In genomic region chr2:3171774-3172173, GRCm38 (mm10) we compare ENCODE assay signal across 13 mouse cellular contexts. TPM values are rescaled to one million over a fixed set of nuclear protein-coding genes. Genes with fewer than 3 reads are reported as not detected.
A peak's percentile ranks its signal among the peaks of the same experiment; 100 is the strongest.
DNase-seq lines count a peak whose midpoint lies in the region; ATAC-seq and TF ChIP-seq lines count a peak whose summit lies in the region.
"Had no signal": no experiment of that assay in that cellular context is flagged by ENCODE, and none has a peak within 500 bp of the region (broad histone marks: within the 10 kb centered on the region; RNA-seq: fewer than 3 reads in every experiment).

No protein-coding gene starts in this region.

- 0 out of 2 replicates have a peak overlapping the region, but pooled peaks have one; percentile 44 for H3K27ac ChIP-seq in embryonic facial prominence, embryonic 14.5 days (replicated peaks; ENCODE audit: low read depth, low read length)
- H3K27ac ChIP-seq in embryonic facial prominence, embryonic 10.5 days (replicated peaks) = no peak overlapping the region
- peak overlapping the region; percentile 3; the same call in 1 of the 2 replicates for H3K27ac ChIP-seq in liver, embryonic 13.5 days
- H3K27ac ChIP-seq in liver, postnatal 0 days (ENCODE audit: low read depth) = no peak overlapping the region
- H3K27ac ChIP-seq in macrophage = 0 out of 2 replicates have a peak overlapping the region, but pooled peaks have one; percentile 14
- no peak overlapping the region for H3K27ac ChIP-seq in hindbrain, embryonic 14.5 days
- H3K27ac ChIP-seq: midbrain, embryonic 12.5 days had no signal

- no peak for TF ChIP-seq EP300 in liver, postnatal 0 days (IDR thresholded peaks at IDR 0.05; ENCODE audit: low read depth)

- no peaks in the 10 kb centered on the region for H3K4me1 ChIP-seq in embryonic facial prominence, embryonic 14.5 days (ENCODE audit: control insufficient read depth, insufficient read depth, low read length)
- 0 out of 2 replicates have a peak, but pooled peaks cover 2% of the 10 kb centered on the region for H3K4me1 ChIP-seq in embryonic facial prominence, embryonic 10.5 days
- H3K4me1 ChIP-seq in liver, embryonic 13.5 days (replicated peaks) = 0 out of 2 replicates have a peak, but pooled peaks cover 4% of the 10 kb centered on the region
- no peaks in the 10 kb centered on the region for H3K4me1 ChIP-seq in liver, postnatal 0 days (ENCODE audit: insufficient read depth)
- H3K4me1 ChIP-seq in hindbrain, embryonic 14.5 days (replicated peaks; ENCODE audit: control insufficient read depth, insufficient read depth, low read length) = peaks cover 20% of the 10 kb centered on the region

- H3K4me3 ChIP-seq in embryonic facial prominence, embryonic 14.5 days (ENCODE audit: low read depth, low read length) = no peak overlapping the region
- no peak overlapping the region for H3K4me3 ChIP-seq in embryonic facial prominence, embryonic 10.5 days
- no peak overlapping the region for H3K4me3 ChIP-seq in liver, embryonic 13.5 days (replicated peaks)
- no peak overlapping the region for H3K4me3 ChIP-seq in liver, postnatal 0 days (ENCODE audit: low read depth, low read length)
- H3K4me3 ChIP-seq in macrophage (ENCODE audit: inconsistent target) = no peak overlapping the region
- H3K4me3 ChIP-seq in hindbrain, embryonic 14.5 days (replicated peaks; ENCODE audit: low read length) = no peak overlapping the region
- H3K4me3 ChIP-seq: midbrain, embryonic 12.5 days; neural tube, embryonic 15.5 days had no signal

- H3K4me2 ChIP-seq in embryonic facial prominence, embryonic 14.5 days (ENCODE audit: low read depth, low read length) = no peak overlapping the region
- no peak overlapping the region for H3K4me2 ChIP-seq in liver, embryonic 13.5 days
- no peak overlapping the region for H3K4me2 ChIP-seq in liver, postnatal 0 days (ENCODE audit: low read depth, low read length)
- H3K4me2 ChIP-seq in hindbrain, embryonic 14.5 days (replicated peaks) = no peak overlapping the region
- H3K4me2 ChIP-seq: midbrain, embryonic 12.5 days; neural tube, embryonic 15.5 days had no signal

- H3K9me3 ChIP-seq in embryonic facial prominence, embryonic 14.5 days (ENCODE audit: control insufficient read depth, low read length) = no peaks in the 10 kb centered on the region
- H3K9me3 ChIP-seq in embryonic facial prominence, embryonic 10.5 days = no peaks in the 10 kb centered on the region
- H3K9me3 ChIP-seq in liver, embryonic 13.5 days (replicated peaks) = no peaks in the 10 kb centered on the region
- no peaks in the 10 kb centered on the region for H3K9me3 ChIP-seq in liver, postnatal 0 days (ENCODE audit: low read length)
- H3K9me3 ChIP-seq in hindbrain, embryonic 14.5 days (ENCODE audit: control insufficient read depth, low read length) = no peaks in the 10 kb centered on the region
- H3K9me3 ChIP-seq: G1E; midbrain, embryonic 12.5 days; neural tube, embryonic 15.5 days had no signal

- H3K27me3 ChIP-seq in embryonic facial prominence, embryonic 14.5 days (replicated peaks; ENCODE audit: control insufficient read depth, insufficient read depth, low read length) = no peaks in the 10 kb centered on the region
- H3K27me3 ChIP-seq in embryonic facial prominence, embryonic 10.5 days (replicated peaks; ENCODE audit: low read depth, poor library complexity, severe bottlenecking) = no peaks in the 10 kb centered on the region
- H3K27me3 ChIP-seq in liver, embryonic 13.5 days = peaks cover 4% of the 10 kb centered on the region; the same call in 1 of the 2 replicates
- H3K27me3 ChIP-seq in liver, postnatal 0 days (ENCODE audit: insufficient read depth, low read length) = no peaks in the 10 kb centered on the region
- no peaks in the 10 kb centered on the region for H3K27me3 ChIP-seq in hindbrain, embryonic 14.5 days (ENCODE audit: control insufficient read depth, insufficient read depth, low read length)
- H3K27me3 ChIP-seq: midbrain, embryonic 12.5 days; neural tube, embryonic 15.5 days had no signal

- DNase-seq in embryonic facial prominence, embryonic 14.5 days (ENCODE audit: low spot score) = no peak
- no peak for DNase-seq in embryonic facial prominence, embryonic 10.5 days (ENCODE audit: low spot score)
- no peak for DNase-seq in liver, embryonic 13.5 days
- no peak for DNase-seq in liver, postnatal 0 days
- DNase-seq in heart, adult 8-10 months (ENCODE audit: low spot score) = peak; percentile 46
- DNase-seq in cerebellum, postnatal 14 days = no peak
- DNase-seq in hindbrain, embryonic 14.5 days (ENCODE audit: low spot score) = no peak
- DNase-seq: cerebellum, adult 11 months; left cerebral cortex, postnatal 4 days had no signal

- ATAC-seq in embryonic facial prominence, embryonic 14.5 days (ENCODE audit: low read depth) = no peak
- ATAC-seq in liver, embryonic 13.5 days (ENCODE audit: low read depth) = no peak
- ATAC-seq in liver, postnatal 0 days = no peak
- no peak for ATAC-seq in hindbrain, embryonic 14.5 days (ENCODE audit: low FRiP score)

- no peaks in the 10 kb centered on the region for H3K79me2 ChIP-seq in macrophage (ENCODE audit: inconsistent target)

- no peak overlapping the region for H3K9ac ChIP-seq in embryonic facial prominence, embryonic 14.5 days (ENCODE audit: low read depth, low read length)
- no peak overlapping the region for H3K9ac ChIP-seq in liver, embryonic 13.5 days
- no peak overlapping the region for H3K9ac ChIP-seq in liver, postnatal 0 days (replicated peaks)
- H3K9ac ChIP-seq in hindbrain, embryonic 14.5 days = no peak overlapping the region
- H3K9ac ChIP-seq: midbrain, embryonic 12.5 days; neural tube, embryonic 15.5 days had no signal

- 50% methylated on average over 3 of the region's 3 CpGs for WGBS in embryonic facial prominence, embryonic 14.5 days
- WGBS in embryonic facial prominence, embryonic 10.5 days = 63% methylated on average over 3 of the region's 3 CpGs
- 10% methylated on average over 3 of the region's 3 CpGs for WGBS in liver, embryonic 13.5 days (ENCODE audit: insufficient replicate concordance)
- WGBS in liver, postnatal 0 days (ENCODE audit: insufficient replicate concordance) = 18% methylated on average over 3 of the region's 3 CpGs
- 10% methylated on average over 3 of the region's 3 CpGs for WGBS in macrophage (ENCODE audit: missing documents)
- 71% methylated on average over 3 of the region's 3 CpGs for WGBS in hindbrain, embryonic 14.5 days

- no peak for TF ChIP-seq CTCF in liver, postnatal 0 days (IDR thresholded peaks at IDR 0.05; ENCODE audit: low read depth)

- no peaks in the 10 kb centered on the region for H3K36me3 ChIP-seq in embryonic facial prominence, embryonic 14.5 days (ENCODE audit: control insufficient read depth, insufficient read depth, low read length)
- no peaks in the 10 kb centered on the region for H3K36me3 ChIP-seq in embryonic facial prominence, embryonic 10.5 days (replicated peaks)
- H3K36me3 ChIP-seq in liver, embryonic 13.5 days = no peaks in the 10 kb centered on the region
- H3K36me3 ChIP-seq in liver, postnatal 0 days (replicated peaks; ENCODE audit: insufficient read depth, low read length) = no peaks in the 10 kb centered on the region
- no peaks in the 10 kb centered on the region for H3K36me3 ChIP-seq in macrophage (ENCODE audit: inconsistent target)
- no peaks in the 10 kb centered on the region for H3K36me3 ChIP-seq in hindbrain, embryonic 14.5 days (replicated peaks; ENCODE audit: control insufficient read depth, insufficient read depth)
- H3K36me3 ChIP-seq: G1E; midbrain, embryonic 12.5 days; neural tube, embryonic 15.5 days had no signal

RNA-seq across cellular contexts. Expression of gene Fam171a1, which starts 57.8 kb away (rescaled TPM):
- 31.2 and 37.0 TPM in 2 replicates for polyA plus RNA-seq in embryonic facial prominence, embryonic 14.5 days (2014; fragmentation: Nextera tagmentation; extraction: Ambion mirVana)
- 38.9 and 39.5 TPM in 2 replicates for polyA plus RNA-seq in embryonic facial prominence, embryonic 10.5 days (2016; fragmentation: Nextera tagmentation; extraction: Ambion mirVana)
- polyA plus RNA-seq in liver, embryonic 13.5 days (2015; fragmentation: Nextera tagmentation; extraction: Ambion mirVana) = 2.7 and 3.9 TPM in 2 replicates
- 2.4 and 2.5 TPM in 2 replicates for polyA plus RNA-seq in liver, postnatal 0 days (2015; fragmentation: Nextera tagmentation; extraction: Ambion mirVana)
- 10 to 100 TPM; 12.1 to 16.7 (median 14.0) TPM for total RNA-seq in heart, adult 8-10 months (2022)
- 1 to 10 TPM in 1 of 26 experiments, under 1 TPM in 16, not detected in 9; 0.15 to 2.5 (median 0.39) TPM for total RNA-seq in macrophage (2018; cell fraction: chromatin; rRNA removed)
- 1 to 10 TPM in 10 of 26 experiments, under 1 TPM in 16; 0.26 to 1.5 (median 0.74) TPM for total RNA-seq in macrophage (2018; cell fraction: cytosol; rRNA removed)
- 1 to 10 TPM in 4 of 26 experiments, under 1 TPM in 22; 0.44 to 1.3 (median 0.67) TPM for total RNA-seq in macrophage (2018; cell fraction: nucleus; rRNA removed)
- polyA plus RNA-seq in macrophage (2018) = 0.57 to 0.85 TPM (median 0.75 TPM) in 3 replicates
- polyA plus RNA-seq in hindbrain, embryonic 14.5 days (2014; fragmentation: Nextera tagmentation; extraction: Ambion mirVana) = 52.4 and 59.0 TPM in 2 replicates
- polyA plus RNA-seq: G1E had no signal

Comparison
In these comparisons a context has a peak if more than half of its experiments do, and no peak if none do; other contexts are left out.
1. H3K27ac ChIP-seq: peak in embryonic facial prominence, embryonic 14.5 days (single experiment), liver, embryonic 13.5 days (single experiment) and macrophage (single experiment); none in embryonic facial prominence, embryonic 10.5 days (single experiment), liver, postnatal 0 days (single experiment) and hindbrain, embryonic 14.5 days (single experiment).